Mouse (Mus musculus): Measurements from ENCODE around the gene Pomt1. TPM values are rescaled to one million over a fixed set of nuclear protein-coding genes. Genes with fewer than 3 reads are reported as not detected.

The Pomt1 gene
- 1 to 10 TPM; 2.4 to 4.2 (median 3.0) TPM for polyA plus RNA-seq (2017; shearing (Covaris generic))

GRCm38 (mm10) chr2:32235886-32236759 is at the start of gene Pomt1:
Pomt1 (plus strand) TSS chr2:32236590.
- ATAC-seq, result peak; percentile 74

GRCm38 (mm10) chr2:32187019-32187551 is 49.3 kb upstream of the Pomt1 start:
- ATAC-seq, result no peak

- no peak for ATAC-seq
Observed at GRCm38 (mm10) chr2:32187649-32188048, 48.7 kb upstream of the Pomt1 start.

- no peak for ATAC-seq
Observed at GRCm38 (mm10) chr2:32189060-32189681, 47.2 kb upstream of the Pomt1 start.

- no peak for ATAC-seq
Observed at GRCm38 (mm10) chr2:32190620-32191019, 45.8 kb upstream of the Pomt1 start.

- ATAC-seq, result peak; percentile 52
Observed at GRCm38 (mm10) chr2:32191872-32192507, 44.4 kb upstream of the Pomt1 start.

- ATAC-seq, result no peak
Observed at GRCm38 (mm10) chr2:32198977-32199376, 37.4 kb upstream of the Pomt1 start.

GRCm38 (mm10) chr2:32200033-32200432 is 36.4 kb upstream of the Pomt1 start:
- ATAC-seq, result no peak

- ATAC-seq, result no peak
Observed at GRCm38 (mm10) chr2:32200712-32201111, 35.7 kb upstream of the Pomt1 start.

- no peak for ATAC-seq
Observed at GRCm38 (mm10) chr2:32201527-32201926, 34.9 kb upstream of the Pomt1 start.

- no peak for ATAC-seq
Observed at GRCm38 (mm10) chr2:32203853-32204252, 32.5 kb upstream of the Pomt1 start.

GRCm38 (mm10) chr2:32207682-32208081 is 28.7 kb upstream of the Pomt1 start:
- no peak for ATAC-seq

GRCm38 (mm10) chr2:32211689-32212088 is 24.7 kb upstream of the Pomt1 start:
- ATAC-seq, result no peak

GRCm38 (mm10) chr2:32213000-32213399 is 23.4 kb upstream of the Pomt1 start:
- ATAC-seq, result no peak

GRCm38 (mm10) chr2:32215576-32215975 is 20.8 kb upstream of the Pomt1 start:
- no peak for ATAC-seq

GRCm38 (mm10) chr2:32216506-32216905 is 19.9 kb upstream of the Pomt1 start:
- no peak for ATAC-seq

GRCm38 (mm10) chr2:32217656-32218055 is 18.7 kb upstream of the Pomt1 start:
- no peak for ATAC-seq

GRCm38 (mm10) chr2:32218113-32218512 is 18.3 kb upstream of the Pomt1 start:
- ATAC-seq, result no peak

- no peak for ATAC-seq
Observed at GRCm38 (mm10) chr2:32218541-32219334, 17.7 kb upstream of the Pomt1 start.

GRCm38 (mm10) chr2:32219501-32219900 is 16.9 kb upstream of the Pomt1 start:
- ATAC-seq, result no peak

GRCm38 (mm10) chr2:32220021-32220420 is 16.4 kb upstream of the Pomt1 start:
- no peak for ATAC-seq

GRCm38 (mm10) chr2:32220969-32221368 is 15.4 kb upstream of the Pomt1 start:
- no peak for ATAC-seq
